Mouse (Mus musculus): ENCODE data around the gene Pcsk5. TPM values are rescaled to one million over a fixed set of nuclear protein-coding genes. Genes with fewer than 3 reads are reported as not detected.

Pcsk5 gene
- polyA plus RNA-seq, 1 experiment from 2014 or later: 24.0 TPM

GRCm38 (mm10) chr19:17765001-17765400 lies 72.4 kb downstream of the Pcsk5 start:
- Histone ChIP-seq H3K9me3 (ENCODE audit: control insufficient read depth, low read length) (no peaks in the 10 kb centered on the region), H3K36me3 (ENCODE audit: control insufficient read depth, insufficient read depth, low read length) (no peaks in the 10 kb centered on the region), H3K4me2 (ENCODE audit: low read depth, low read length) (no peak overlapping the region), H3K4me1 (replicated peaks; ENCODE audit: control insufficient read depth, insufficient read depth, low read length) (no peaks in the 10 kb centered on the region; the same call in 1 of the 2 replicates), H3K27ac (ENCODE audit: low read length) (no peak overlapping the region), H3K9ac (ENCODE audit: low read length) (no peak overlapping the region), H3K27me3 (ENCODE audit: control insufficient read depth, insufficient read depth, low read depth, low read length) (no peaks in the 10 kb centered on the region), H3K4me3 (ENCODE audit: low read length) (no peak overlapping the region)
- WGBS: 84% methylated on average over 2 of the region's 2 CpGs
- ATAC-seq (ENCODE audit: low read depth): no peak

GRCm38 (mm10) chr19:17762740-17763139 lies 74.7 kb downstream of the Pcsk5 start:
- no peaks in the 10 kb centered on the region for H3K36me3 ChIP-seq (ENCODE audit: control insufficient read depth, insufficient read depth, low read length)
- no peaks in the 10 kb centered on the region for H3K9me3 ChIP-seq (ENCODE audit: control insufficient read depth, low read length)
- H3K27me3 ChIP-seq (ENCODE audit: control insufficient read depth, insufficient read depth, low read depth, low read length): no peaks in the 10 kb centered on the region
- H3K9ac ChIP-seq (ENCODE audit: low read length): no peak overlapping the region
- H3K4me1 ChIP-seq (replicated peaks; ENCODE audit: control insufficient read depth, insufficient read depth, low read length): no peaks in the 10 kb centered on the region; the same call in 1 of the 2 replicates
- 0 out of 2 replicates have a peak, but pooled peaks have one; percentile 41 for ATAC-seq (ENCODE audit: low read depth)
- no peak overlapping the region for H3K27ac ChIP-seq (ENCODE audit: low read length)
- no peak overlapping the region for H3K4me2 ChIP-seq (ENCODE audit: low read depth, low read length)
- no peak overlapping the region for H3K4me3 ChIP-seq (ENCODE audit: low read length)

GRCm38 (mm10) chr19:17761678-17762077 lies 75.8 kb downstream of the Pcsk5 start:
- no peak for ATAC-seq (ENCODE audit: low read depth)
- H3K27me3 ChIP-seq (ENCODE audit: control insufficient read depth, insufficient read depth, low read depth, low read length): no peaks in the 10 kb centered on the region
- H3K9me3 ChIP-seq (ENCODE audit: control insufficient read depth, low read length): no peaks in the 10 kb centered on the region
- 83% methylated on average over 5 of the region's 5 CpGs for WGBS
- no peak overlapping the region for H3K4me2 ChIP-seq (ENCODE audit: low read depth, low read length)
- H3K27ac ChIP-seq (ENCODE audit: low read length): no peak overlapping the region
- no peaks in the 10 kb centered on the region for H3K36me3 ChIP-seq (ENCODE audit: control insufficient read depth, insufficient read depth, low read length)
- H3K4me3 ChIP-seq (ENCODE audit: low read length): no peak overlapping the region
- no peaks in the 10 kb centered on the region; the same call in 1 of the 2 replicates for H3K4me1 ChIP-seq (replicated peaks; ENCODE audit: control insufficient read depth, insufficient read depth, low read length)
- no peak overlapping the region for H3K9ac ChIP-seq (ENCODE audit: low read length)

GRCm38 (mm10) chr19:17752841-17753240 lies 84.6 kb downstream of the Pcsk5 start:
- WGBS: 18% methylated on average over 3 of the region's 3 CpGs
- ATAC-seq (ENCODE audit: low read depth): no peak
- no peak overlapping the region for H3K4me3 ChIP-seq (ENCODE audit: low read length)

GRCm38 (mm10) chr19:17748331-17748730 lies 89.1 kb downstream of the Pcsk5 start:
- Histone ChIP-seq H3K9me3 (ENCODE audit: control insufficient read depth, low read length) (no peaks in the 10 kb centered on the region), H3K36me3 (ENCODE audit: control insufficient read depth, insufficient read depth, low read length) (no peaks in the 10 kb centered on the region), H3K27ac (ENCODE audit: low read length) (no peak overlapping the region), H3K27me3 (ENCODE audit: control insufficient read depth, insufficient read depth, low read depth, low read length) (no peaks in the 10 kb centered on the region), H3K4me3 (ENCODE audit: low read length) (no peak overlapping the region), H3K4me1 (replicated peaks; ENCODE audit: control insufficient read depth, insufficient read depth, low read length) (peaks cover 3% of the 10 kb centered on the region; the same call in 1 of the 2 replicates), H3K9ac (ENCODE audit: low read length) (no peak overlapping the region), H3K4me2 (ENCODE audit: low read depth, low read length) (no peak overlapping the region)
- WGBS: 85% methylated on average over 3 of the region's 3 CpGs
- ATAC-seq (ENCODE audit: low read depth): no peak

More at GRCm38 (mm10) chr19:17752841-17753240, 84.6 kb downstream of the Pcsk5 start:
- H3K9me3 ChIP-seq (ENCODE audit: control insufficient read depth, low read length): no peaks in the 10 kb centered on the region
- H3K36me3 ChIP-seq (ENCODE audit: control insufficient read depth, insufficient read depth, low read length): no peaks in the 10 kb centered on the region
- H3K4me1 ChIP-seq (replicated peaks; ENCODE audit: control insufficient read depth, insufficient read depth, low read length): no peaks in the 10 kb centered on the region
- no peak overlapping the region for H3K4me2 ChIP-seq (ENCODE audit: low read depth, low read length)
- no peak overlapping the region for H3K27ac ChIP-seq (ENCODE audit: low read length)
- no peaks in the 10 kb centered on the region for H3K27me3 ChIP-seq (ENCODE audit: control insufficient read depth, insufficient read depth, low read depth, low read length)
- H3K9ac ChIP-seq (ENCODE audit: low read length): no peak overlapping the region

- H3K4me3 ChIP-seq (ENCODE audit: low read length): no peak overlapping the region
- no peak overlapping the region for H3K9ac ChIP-seq (ENCODE audit: low read length)
- H3K27me3 ChIP-seq (ENCODE audit: control insufficient read depth, insufficient read depth, low read depth, low read length): no peaks in the 10 kb centered on the region
- H3K9me3 ChIP-seq (ENCODE audit: control insufficient read depth, low read length): no peaks in the 10 kb centered on the region
- ATAC-seq (ENCODE audit: low read depth): no peak
- no peaks in the 10 kb centered on the region for H3K36me3 ChIP-seq (ENCODE audit: control insufficient read depth, insufficient read depth, low read length)
- WGBS: 68% methylated on average over 2 of the region's 2 CpGs
- H3K4me2 ChIP-seq (ENCODE audit: low read depth, low read length): no peak overlapping the region
- peaks cover 3% of the 10 kb centered on the region; the same call in 1 of the 2 replicates for H3K4me1 ChIP-seq (replicated peaks; ENCODE audit: control insufficient read depth, insufficient read depth, low read length)
- H3K27ac ChIP-seq (ENCODE audit: low read length): no peak overlapping the region
Measured at GRCm38 (mm10) chr19:17745380-17745779, 92.1 kb downstream of the Pcsk5 start.

- Histone ChIP-seq H3K9me3 (ENCODE audit: control insufficient read depth, low read length) (no peaks in the 10 kb centered on the region), H3K36me3 (ENCODE audit: control insufficient read depth, insufficient read depth, low read length) (no peaks in the 10 kb centered on the region), H3K27me3 (ENCODE audit: control insufficient read depth, insufficient read depth, low read depth, low read length) (no peaks in the 10 kb centered on the region), H3K4me3 (ENCODE audit: low read length) (no peak overlapping the region), H3K4me2 (ENCODE audit: low read depth, low read length) (no peak overlapping the region), H3K4me1 (replicated peaks; ENCODE audit: control insufficient read depth, insufficient read depth, low read length) (peaks cover 3% of the 10 kb centered on the region; the same call in 1 of the 2 replicates), H3K9ac (ENCODE audit: low read length) (no peak overlapping the region), H3K27ac (ENCODE audit: low read length) (no peak overlapping the region)
- WGBS: 50% methylated on average over 8 of the region's 8 CpGs
- 0 out of 2 replicates have a peak, but pooled peaks have one; percentile 49 for ATAC-seq (ENCODE audit: low read depth)
Measured at GRCm38 (mm10) chr19:17744474-17745069, 92.9 kb downstream of the Pcsk5 start.

- H3K27ac ChIP-seq (ENCODE audit: low read length): no peak overlapping the region
- no peaks in the 10 kb centered on the region for H3K9me3 ChIP-seq (ENCODE audit: control insufficient read depth, low read length)
- H3K4me1 ChIP-seq (replicated peaks; ENCODE audit: control insufficient read depth, insufficient read depth, low read length): peaks cover 3% of the 10 kb centered on the region; the same call in 1 of the 2 replicates
- no peak overlapping the region for H3K4me3 ChIP-seq (ENCODE audit: low read length)
- WGBS: 29% methylated on average over 1 of the region's 1 CpGs
- H3K27me3 ChIP-seq (ENCODE audit: control insufficient read depth, insufficient read depth, low read depth, low read length): no peaks in the 10 kb centered on the region
- H3K36me3 ChIP-seq (ENCODE audit: control insufficient read depth, insufficient read depth, low read length): no peaks in the 10 kb centered on the region
- no peak for ATAC-seq (ENCODE audit: low read depth)
- no peak overlapping the region for H3K4me2 ChIP-seq (ENCODE audit: low read depth, low read length)
- no peak overlapping the region for H3K9ac ChIP-seq (ENCODE audit: low read length)
Measured at GRCm38 (mm10) chr19:17741465-17741864, 96.0 kb downstream of the Pcsk5 start.

- no peaks in the 10 kb centered on the region for H3K9me3 ChIP-seq (ENCODE audit: control insufficient read depth, low read length)
- no peaks in the 10 kb centered on the region for H3K27me3 ChIP-seq (ENCODE audit: control insufficient read depth, insufficient read depth, low read depth, low read length)
- no peak overlapping the region for H3K9ac ChIP-seq (ENCODE audit: low read length)
- H3K4me1 ChIP-seq (replicated peaks; ENCODE audit: control insufficient read depth, insufficient read depth, low read length): no peaks in the 10 kb centered on the region
- no peak for ATAC-seq (ENCODE audit: low read depth)
- H3K4me2 ChIP-seq (ENCODE audit: low read depth, low read length): no peak overlapping the region
- H3K36me3 ChIP-seq (ENCODE audit: control insufficient read depth, insufficient read depth, low read length): no peaks in the 10 kb centered on the region
- no peak overlapping the region for H3K4me3 ChIP-seq (ENCODE audit: low read length)
- no peak overlapping the region for H3K27ac ChIP-seq (ENCODE audit: low read length)
Measured at GRCm38 (mm10) chr19:17732676-17733277, 104.7 kb downstream of the Pcsk5 start.
